Mouse (Mus musculus): ENCODE measurements at regions not wholly inside any gene's neighbourhood (a gene's known extent, or its start where the extent isn't known, plus 50 kb on each side); places are given as distances from the start of the nearest gene placed in this dataset.
A peak's percentile ranks its signal among the peaks of the same experiment; 100 is the strongest.

GRCm38 (mm10) chrX:78797642-78798041 lies 60.1 kb downstream of the Fam47c start:
- DNase-seq (ENCODE audit: low read depth), result peak; percentile 1
